Mouse (Mus musculus) heart, postnatal 14 days (tissue): ENCODE results near the gene Gpr150. TPM values are rescaled to one million over a fixed set of nuclear protein-coding genes. Genes with fewer than 3 reads are reported as not detected.

Experiments used
- DNase-seq, 2 experiments: peaks; one replicate each; pipeline ENCODE4 v3.0.0; 2021 to 2022
- intact Hi-C: fragments of 180-260 bp; cut with DNase I; formaldehyde crosslinking; loops from one replicate; pipeline ENCODE4 v1.15.1; 2025
- long read RNA-seq, 2 experiments: library from polyadenylated mRNA; stranded (forward); transcript quantifications; one replicate each; pipeline ENCODE4 v2.0.0; 2021
- total RNA-seq, 2 experiments: library from RNA; stranded (reverse); gene quantifications; 2 replicates each; pipeline ENCODE4 v1.2.3; 2021

Gene Gpr150
- not detected for total RNA-seq
- long read RNA-seq, experiment 1, result 0 reads
- long read RNA-seq, experiment 2, result 0 reads

DNA sequence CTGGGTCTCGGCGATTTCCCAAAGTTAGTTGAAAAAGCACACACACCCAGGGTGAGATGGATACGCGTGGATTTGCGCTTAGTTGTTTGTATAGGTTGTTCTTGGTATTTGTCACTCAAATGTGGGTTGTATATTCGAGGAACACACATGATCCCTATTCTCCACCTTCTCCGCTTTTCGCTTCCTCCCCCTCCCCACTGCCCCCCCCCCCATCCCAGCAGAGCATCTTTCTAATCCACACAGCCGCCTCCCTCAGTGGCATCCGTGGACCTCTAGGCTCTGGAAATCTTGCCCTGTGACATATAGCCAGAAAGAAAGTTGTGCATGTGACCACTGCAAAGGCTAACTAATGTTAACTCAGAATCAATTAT is at the start of gene Gpr150:
TSS of gene Gpr150 (minus strand) at position 101 of the 371 bp plus-strand sequence.
- DNase-seq, result no peak
- intact Hi-C loops, result loop anchor here (10.0 kb wide), 1 partner anchor 72 kb away; no protein-coding TSS in a partner anchor

DNA sequence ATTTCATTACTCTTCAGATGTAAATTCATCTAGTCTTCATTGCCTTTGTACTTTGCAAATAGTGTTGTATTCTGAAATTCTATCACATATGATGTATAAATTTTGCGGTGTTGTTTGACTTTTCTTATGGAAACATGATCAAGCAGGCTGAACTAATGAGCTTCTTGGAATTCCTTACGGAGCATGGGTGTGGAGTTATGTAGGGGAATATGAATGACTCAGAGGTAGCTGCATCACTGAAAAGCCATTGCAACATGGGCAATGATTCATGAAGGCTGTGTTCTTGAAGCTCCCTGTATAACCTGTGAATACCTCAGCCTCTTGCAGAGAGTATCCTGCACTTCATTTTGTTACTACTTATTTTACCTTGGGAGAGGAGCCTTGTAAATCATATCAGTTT is 45.2 kb upstream of the Gpr150 start:
- intact Hi-C loops, result no loop called here

DNA sequence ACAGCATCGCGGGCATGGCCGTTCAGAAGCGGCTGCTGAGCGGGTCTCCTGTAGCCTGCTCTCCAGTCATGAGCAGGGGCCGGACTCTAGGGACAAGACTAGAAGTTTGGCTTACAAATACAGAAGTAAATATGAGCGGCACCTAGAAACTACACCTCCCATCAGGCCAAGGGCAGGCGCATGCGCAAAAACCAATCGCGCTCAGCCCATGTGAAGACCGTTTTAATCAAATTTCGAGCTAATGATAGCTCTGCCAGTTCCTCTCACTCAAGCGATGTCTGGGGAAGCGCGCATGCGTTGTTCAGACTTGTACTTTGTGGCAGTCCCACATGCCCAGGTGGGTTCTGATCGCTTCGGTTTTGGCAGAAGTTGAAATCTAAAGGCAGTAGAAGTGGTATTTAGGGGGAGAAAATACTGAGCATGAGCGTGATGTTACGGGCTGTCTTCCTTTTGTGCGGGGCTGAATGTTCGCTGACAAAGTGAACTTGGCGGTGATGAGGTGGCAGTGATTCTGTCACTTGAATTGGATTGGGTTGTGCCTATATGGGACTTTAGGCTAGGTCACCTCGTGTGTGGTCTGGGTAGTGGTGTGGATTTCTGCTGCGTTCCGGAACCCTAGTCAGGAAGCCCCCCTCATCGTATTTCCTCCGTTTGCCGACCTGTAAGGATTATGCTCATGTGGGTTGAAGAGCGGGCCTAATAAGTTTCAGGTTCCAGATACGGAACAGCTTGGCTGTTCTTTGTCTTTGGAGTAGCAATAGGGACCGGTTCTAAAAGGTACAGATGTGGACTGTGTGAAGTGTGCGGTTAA is 41.9 kb upstream of the Gpr150 start, which contains the start of the genes Arsk and Ttc37:
TSS of gene Arsk (minus strand) at position 168 of the 811 bp plus-strand sequence.
TSS of gene Ttc37 (plus strand) at position 242 of the 811 bp plus-strand sequence.
- intact Hi-C loops, result loop anchor here (5.0 kb wide), 2 partner anchors 81 to 156 kb away; partner anchors contain the start of genes Rfesd and Rhobtb3

More for the DNA sequence above, 45.2 kb upstream of the Gpr150 start:
- DNase-seq, result no peak

DNA sequence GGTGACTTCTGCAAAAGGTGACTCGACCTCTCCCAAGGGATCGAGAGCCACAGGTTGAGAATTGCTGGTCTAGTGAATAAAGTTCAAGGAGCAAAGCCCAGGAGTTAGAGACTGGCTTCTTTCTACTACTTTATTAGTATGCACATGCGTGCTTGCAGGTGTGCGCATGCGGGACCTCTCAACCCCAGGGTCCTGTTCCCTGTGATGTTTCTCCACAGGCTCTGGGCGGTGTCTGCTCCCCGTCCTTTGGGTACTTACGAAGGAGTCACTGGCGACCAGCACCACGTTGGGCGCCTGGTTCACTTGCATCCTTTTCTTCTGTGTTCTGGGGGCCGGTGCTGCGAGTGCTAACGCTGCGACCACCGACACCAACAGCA is 41.3 kb upstream of the Gpr150 start:
- intact Hi-C loops, result loop anchor here (5.0 kb wide), 2 partner anchors 81 to 156 kb away; partner anchors contain the start of genes Rfesd and Rhobtb3
- DNase-seq, result no peak

More for the DNA sequence above, 41.9 kb upstream of the Gpr150 start, which contains the start of the genes Arsk and Ttc37:
- peak; percentile 92 to 94 for DNase-seq

DNA sequence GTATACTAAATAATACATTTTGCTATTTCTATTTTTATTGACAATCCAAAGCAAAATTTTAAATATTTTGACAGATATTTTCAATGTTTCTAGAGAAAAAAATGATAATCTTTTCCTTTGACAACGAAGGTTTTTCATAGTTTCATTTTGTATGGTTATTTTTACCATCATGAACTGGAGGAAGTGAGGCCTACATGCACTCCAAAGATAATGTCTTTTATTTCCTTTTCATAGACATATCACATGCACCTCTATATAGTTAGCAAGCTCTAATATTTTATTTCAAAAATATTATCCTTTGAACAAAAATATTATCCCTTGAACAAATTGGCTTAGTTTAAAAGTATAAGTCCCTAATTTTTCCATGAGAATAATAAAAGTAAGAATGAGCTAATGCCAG is 17.5 kb upstream of the Gpr150 start:
- DNase-seq, result no peak
- intact Hi-C loops, result no loop called here

DNA sequence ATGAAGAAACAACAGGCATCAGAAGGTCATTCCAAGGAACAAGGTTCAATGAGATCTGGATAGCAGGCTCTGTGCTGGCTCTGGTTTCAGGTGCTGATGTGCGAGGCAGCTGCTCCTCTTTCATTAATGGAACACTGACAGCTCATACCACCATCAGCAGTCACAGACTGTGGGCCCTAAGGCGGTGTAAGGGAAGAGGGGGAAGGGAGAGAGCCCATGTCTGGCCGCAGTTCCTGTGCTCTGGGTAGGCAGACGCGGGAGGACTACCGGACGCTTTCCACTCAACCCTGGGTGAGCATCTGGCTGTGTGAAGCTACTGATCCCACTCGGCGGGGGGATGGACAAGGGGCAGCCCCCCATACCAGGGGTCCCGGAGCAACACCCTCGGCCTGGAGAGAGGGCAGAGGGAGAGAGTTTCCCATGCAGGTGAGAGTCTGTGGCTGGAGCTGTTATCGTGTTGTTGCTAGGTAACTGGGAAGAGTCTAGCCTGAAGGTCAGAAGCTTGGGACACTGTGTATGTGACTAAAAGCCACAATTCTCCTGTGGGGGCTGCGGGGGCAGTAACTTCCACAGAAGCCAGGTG is 7.7 kb upstream of the Gpr150 start:
- intact Hi-C loops, result no loop called here
- DNase-seq, result no peak

DNA sequence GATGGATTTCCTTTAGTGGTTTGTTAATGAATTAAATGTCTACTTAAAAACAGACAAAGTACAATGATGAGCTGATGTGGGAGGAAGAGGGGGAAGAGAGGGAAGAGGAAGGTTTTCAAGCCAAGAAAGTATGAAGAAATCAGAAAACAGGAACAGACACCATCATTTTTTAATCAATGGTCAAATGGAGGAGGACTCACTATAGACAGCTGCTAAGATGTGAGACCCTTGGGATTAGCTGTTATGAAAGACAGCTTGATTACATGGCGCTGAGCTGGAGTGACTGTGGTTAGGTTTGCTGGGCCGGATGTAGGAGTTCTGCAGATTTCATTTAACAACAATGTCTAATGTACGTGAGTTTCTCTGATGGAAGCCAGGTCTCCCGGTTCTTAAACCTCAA is 6.8 kb upstream of the Gpr150 start:
- DNase-seq, result no peak
- intact Hi-C loops, result no loop called here

DNA sequence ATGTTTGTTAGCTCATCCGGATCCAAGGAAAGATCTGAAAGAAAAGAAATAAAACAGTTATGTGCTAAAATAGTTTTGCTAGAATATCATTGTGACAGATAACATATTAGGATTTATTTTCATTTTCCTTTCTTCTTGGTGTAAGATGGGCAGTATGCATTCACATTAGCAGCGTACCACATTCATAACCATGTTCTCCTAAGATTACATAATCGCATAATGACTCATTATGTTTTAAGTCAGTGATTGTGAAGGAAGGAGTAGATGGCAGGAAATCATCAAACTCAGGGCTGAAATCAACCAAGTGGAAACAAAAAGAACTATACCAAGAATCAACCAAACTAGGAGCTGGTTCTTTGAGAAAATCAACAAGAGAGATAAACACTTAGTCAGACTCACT is 5.8 kb upstream of the Gpr150 start:
- DNase-seq, result no peak
- intact Hi-C loops, result no loop called here

DNA sequence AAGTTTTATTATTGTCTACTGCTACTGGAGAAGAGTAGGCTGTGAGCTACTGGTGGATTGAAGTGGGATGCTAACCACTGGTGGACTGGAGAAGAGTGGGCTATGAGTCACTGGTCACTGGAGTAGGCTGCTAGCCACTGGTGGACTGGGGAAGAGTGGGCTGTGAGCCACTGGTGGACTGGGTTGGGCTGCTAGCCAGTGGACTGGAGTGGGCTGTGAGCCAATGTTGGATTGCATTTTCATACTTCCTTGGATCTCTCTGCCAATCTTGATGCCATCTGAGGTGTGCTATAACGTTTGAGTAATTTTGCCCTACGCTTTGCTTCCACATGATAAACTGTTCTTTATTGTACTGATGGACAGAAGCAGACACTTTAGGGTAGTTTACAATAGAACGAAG is 5.3 kb upstream of the Gpr150 start:
- DNase-seq, result no peak
- intact Hi-C loops, result no loop called here

DNA sequence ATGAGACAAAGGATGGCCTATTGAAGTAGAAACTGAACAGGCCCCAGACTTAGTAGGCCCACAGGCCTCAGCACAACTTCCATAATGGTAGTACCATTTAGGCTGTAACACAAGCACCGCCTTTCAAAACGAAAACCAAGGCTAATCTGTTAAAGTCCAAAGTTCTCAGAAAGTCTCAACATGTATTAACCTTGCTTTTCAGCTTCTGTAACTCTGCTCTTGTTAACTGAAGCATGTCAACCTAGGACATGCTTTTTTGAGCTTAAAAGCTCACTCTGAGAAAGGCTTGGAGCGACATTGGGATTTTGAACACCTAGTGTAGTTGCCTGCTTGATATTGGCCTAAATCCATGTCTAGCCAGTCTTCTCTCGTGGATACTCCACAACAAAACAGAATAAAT is 2.8 kb upstream of the Gpr150 start:
- no peak for DNase-seq
- intact Hi-C loops, result loop anchor here (10.0 kb wide), 1 partner anchor 75 kb away; no protein-coding TSS in a partner anchor

DNA sequence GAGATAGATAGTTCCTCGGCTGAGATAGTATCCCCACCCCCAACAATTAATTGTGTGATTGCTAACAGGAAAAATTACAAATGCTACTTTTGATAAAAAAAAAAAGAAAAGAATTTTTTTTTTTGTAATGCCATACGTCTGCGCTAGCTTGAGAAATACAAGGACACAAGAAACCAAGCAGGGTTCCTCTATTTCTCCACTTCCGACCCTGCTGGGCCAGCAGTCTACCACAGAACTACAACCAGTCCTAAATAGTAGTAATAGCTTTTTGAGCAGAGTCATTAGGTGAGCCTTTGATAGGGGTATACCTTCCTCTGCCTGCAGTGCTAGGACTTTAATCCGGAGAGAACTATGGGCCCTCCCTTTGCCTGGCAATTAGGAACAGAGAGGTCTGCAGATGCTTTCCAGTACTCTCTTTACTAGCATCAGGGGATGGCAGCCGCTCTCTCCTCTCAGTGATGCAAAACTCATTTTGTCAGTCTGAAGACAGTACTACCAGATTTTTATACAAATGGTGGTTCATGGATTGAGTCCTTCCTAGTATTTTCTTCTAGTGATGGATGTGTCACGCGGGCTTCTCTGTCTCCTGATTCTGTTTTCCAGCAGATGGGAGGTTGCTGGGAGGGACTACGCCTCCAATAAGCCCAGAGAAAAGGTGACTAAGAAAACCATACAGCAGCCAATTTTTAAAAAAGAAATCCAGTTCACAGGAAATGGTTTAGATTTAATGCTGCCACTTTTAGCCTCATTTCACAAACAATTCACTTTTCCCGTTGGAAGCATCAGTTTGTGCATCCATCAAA is 672 bp upstream of the Gpr150 start:
- DNase-seq, result no peak
- intact Hi-C loops, result loop anchor here (10.0 kb wide), 1 partner anchor 73 kb away; no protein-coding TSS in a partner anchor

DNA sequence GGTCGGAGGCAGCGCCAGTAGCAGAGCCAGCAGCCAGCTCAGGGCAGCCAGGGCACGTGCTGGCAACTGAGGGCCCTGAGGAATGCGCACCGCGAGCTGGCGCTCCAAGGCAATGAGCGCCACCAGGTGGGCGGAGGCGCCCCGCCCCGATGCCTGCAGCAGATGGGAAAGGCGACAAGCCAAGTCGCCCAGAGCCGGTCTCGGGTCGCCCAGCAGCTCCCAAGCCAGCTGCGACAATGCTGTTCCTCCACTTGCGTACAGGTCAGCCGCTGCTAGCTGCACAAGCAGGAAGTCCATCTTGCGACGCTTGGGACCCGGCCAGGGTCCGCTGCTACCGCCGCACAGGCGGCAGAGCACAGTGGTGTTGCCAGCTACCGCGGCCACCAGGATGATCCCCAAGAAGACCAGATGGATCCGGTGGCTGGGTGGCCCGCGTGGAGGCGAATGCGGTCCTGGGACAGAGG is 503 bp downstream of the Gpr150 start:
- peak; percentile 58 to 62 for DNase-seq
- intact Hi-C loops, result loop anchor here (10.0 kb wide), 1 partner anchor 71 kb away; no protein-coding TSS in a partner anchor

DNA sequence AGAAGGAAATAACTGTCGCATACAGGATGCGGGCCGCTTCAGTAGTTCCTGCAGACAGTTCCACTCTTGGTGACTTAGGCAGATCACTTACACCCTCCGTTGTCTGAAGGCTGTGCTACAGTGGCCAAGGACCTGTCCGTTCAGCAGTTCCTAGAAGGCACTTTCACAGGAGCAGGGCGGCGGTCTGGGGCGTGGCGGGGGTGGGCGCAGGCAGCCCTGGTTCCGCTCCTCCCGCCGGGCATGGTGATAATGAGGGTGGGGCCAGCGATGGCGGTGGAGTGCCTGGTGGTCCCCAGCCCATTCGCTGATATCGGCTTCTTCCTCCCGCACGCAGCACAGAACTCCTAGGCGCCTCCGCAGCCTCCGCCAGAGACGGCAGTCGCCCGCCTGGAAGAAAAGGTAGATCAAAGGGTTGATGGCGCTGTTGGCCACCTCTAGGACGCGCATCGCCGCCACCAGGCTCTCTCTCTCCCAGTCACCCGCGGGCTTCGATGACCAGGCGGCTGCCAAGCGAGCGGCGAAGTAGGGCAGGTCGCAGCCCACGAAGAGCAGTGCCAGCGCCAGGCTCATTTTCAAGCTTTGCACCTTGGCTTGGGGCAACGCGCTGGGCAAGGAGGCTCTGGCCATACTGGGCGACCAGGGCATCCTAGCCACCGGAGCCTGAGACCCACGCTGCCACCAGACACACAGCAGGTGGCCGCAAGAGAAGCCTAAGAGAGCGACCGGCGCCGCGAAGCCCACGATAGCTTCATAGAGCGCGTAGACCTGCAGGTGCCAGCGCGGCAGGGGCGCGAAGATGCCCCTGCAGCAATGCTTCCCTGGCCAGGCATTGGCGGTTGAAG is 1.2 kb downstream of the Gpr150 start:
- peak; percentile 7 to 8 for DNase-seq
- intact Hi-C loops, result loop anchor here (10.0 kb wide), 1 partner anchor 71 kb away; no protein-coding TSS in a partner anchor

DNA sequence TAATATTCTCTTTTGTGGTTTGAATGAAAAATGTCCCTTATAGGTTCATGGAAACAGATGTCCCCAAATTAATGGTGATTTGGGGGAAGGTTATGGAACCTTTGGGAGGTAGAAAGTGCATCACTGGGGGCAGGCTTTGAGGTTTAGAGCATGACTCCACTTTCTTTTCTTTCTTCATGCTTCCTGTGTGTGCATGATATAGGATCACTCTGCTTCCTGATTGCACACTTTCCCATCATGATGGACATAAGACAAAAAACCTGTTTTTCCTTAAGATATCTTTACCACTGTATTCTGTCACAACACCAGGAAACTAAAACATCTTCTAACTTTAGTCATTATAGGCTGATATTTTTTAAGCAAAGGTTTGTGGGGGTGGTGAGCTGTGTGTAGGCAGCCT is 11.8 kb downstream of the Gpr150 start:
- DNase-seq, result no peak
- intact Hi-C loops, result no loop called here

DNA sequence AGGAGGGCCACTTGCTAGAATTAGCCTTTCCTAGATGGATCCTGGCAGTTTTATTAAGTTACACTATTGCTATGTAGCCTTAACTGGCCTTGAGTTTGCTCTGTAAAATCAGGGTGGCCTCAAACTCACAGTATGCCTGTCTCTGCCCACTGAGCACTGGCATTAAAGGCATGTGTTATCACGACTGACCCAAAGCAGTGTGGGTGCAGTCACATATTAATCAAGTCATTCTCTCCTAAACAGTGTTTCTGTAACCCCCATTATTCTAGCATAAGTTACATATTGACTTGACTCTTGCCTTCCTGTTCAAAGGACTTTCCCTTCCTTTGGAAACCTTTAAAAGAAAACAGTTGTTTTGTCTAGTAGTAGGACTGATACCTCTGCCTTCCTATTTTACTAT is 14.3 kb downstream of the Gpr150 start:
- no peak for DNase-seq
- intact Hi-C loops, result no loop called here

DNA sequence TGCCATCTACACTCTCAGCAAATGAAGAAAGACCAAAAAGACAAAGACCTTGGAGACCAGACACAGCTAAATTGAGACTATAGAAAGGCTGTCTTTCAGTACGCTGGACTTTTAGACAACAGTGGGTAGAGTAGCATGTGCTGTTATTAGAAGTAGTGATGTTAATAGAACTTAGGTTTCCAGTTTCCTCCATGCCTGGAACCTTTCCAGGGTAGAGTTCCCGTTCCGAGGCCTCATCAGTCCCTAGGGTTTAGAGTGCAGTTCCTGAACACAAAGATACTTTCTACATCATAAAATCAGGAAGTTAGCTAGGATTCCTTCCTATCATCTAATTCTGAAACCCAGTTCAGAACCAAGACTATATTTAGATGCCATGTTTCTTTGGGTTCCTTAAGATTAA is 32.2 kb downstream of the Gpr150 start:
- intact Hi-C loops, result loop anchor here (5.0 to 10.0 kb wide), 3 partner anchors 147 to 1690 kb away; no protein-coding TSS in a partner anchor

DNA sequence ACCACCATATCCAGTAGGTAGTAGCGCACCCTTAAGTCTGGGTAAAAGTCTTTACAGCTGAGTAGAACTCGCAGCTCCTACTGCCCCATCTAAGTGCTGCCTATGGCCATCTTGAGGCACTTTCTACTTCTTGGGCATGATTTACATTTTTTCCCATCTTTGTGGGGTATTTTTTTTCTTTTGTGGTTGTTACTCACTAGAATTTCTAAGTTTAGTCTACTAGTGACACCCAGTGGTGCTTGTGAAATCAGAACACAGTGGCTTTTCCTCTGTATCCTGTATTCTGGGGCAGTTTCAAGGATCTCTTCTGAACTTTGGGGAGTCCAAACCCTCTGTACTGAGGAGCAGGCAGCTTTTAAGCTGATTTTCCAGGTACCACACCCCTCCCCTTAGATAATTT is 35.0 kb downstream of the Gpr150 start:
- peak in 1 of 2 experiments; percentile 14 for DNase-seq
- intact Hi-C loops, result loop anchor here (5.0 to 10.0 kb wide), 3 partner anchors 144 to 1693 kb away; no protein-coding TSS in a partner anchor

More for the DNA sequence above, 32.2 kb downstream of the Gpr150 start:
- peak; percentile 4 to 22 for DNase-seq

DNA sequence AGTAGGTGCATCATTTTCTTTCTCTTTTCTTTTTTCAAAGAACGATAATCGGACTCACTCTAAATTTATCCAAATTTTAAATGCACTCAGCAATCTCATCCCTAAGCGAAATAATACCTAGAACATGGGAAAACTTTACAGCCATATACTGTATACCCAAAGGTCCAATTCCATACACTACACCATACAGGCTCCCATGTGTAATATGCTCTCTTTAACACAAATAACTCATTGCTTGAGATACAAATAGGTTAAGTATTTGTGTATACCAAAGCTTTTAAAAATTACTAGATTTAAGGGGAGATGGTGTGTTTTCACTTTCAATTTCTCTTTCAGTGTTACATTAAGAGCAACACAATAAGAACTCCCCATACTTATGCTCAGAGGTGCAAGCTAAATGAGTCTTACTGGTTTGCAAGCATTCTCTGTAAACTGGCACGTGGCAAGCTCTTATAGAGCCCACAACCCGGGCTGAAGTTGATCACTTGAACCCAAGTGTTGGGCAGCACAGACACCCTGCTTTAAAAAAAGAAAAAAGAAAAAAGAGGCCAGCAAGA is 37.9 kb downstream of the Gpr150 start:
- intact Hi-C loops, result loop anchor here (5.0 kb wide), 3 partner anchors 77 to 312 kb away; partner anchors contain the start of genes Arsk, Ell2, Rhobtb3 and Ttc37
- peak in 1 of 2 experiments; percentile 5 for DNase-seq
